Mouse (Mus musculus) right cerebral cortex, postnatal 25 days (tissue): ENCODE results near the gene Zfp74.

ENCODE experiments used
- DNase-seq: peaks from one replicate; pipeline ENCODE4 v3.0.0; 2022

Gene Zfp74

DNA sequence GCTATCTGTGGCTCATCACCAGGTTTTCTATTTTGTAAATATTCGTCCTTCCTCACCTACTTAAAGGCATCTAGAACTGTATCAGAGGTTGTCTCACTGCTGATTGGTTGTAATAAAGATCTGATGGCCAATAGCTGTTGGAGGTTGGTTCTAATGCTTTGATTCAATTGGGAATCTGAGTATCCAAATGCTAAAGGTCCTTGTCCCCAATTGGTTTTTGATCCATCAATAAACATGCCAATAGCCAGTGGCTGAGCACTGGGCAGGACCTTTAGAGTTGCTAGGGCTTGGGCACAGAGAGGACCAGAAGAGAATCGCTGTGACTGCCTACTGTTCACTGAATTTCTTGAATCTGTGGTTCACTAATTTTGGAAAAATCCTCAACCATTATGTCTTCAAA is 10.2 kb downstream of the Zfp74 start:
- DNase-seq: no peak

DNA sequence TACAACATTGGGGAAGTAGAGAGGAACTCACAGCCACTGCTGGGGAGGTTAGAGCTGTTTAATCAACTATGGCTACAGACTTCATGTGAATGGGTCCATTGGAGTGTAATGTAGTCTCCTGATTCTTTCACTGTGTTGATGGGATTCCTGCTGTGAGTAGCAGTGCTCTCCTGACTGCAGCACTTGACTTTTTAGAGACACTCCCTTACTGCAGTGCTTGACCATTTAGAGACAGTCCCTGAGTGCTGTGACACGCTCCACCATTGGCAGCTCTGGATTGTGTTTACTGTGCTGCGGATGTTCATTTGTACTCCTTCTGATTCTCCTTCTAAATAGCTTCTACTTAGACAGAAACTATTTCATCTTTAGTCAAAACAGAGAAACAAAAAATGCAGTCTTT is 11.1 kb downstream of the Zfp74 start:
- DNase-seq: no peak

DNA sequence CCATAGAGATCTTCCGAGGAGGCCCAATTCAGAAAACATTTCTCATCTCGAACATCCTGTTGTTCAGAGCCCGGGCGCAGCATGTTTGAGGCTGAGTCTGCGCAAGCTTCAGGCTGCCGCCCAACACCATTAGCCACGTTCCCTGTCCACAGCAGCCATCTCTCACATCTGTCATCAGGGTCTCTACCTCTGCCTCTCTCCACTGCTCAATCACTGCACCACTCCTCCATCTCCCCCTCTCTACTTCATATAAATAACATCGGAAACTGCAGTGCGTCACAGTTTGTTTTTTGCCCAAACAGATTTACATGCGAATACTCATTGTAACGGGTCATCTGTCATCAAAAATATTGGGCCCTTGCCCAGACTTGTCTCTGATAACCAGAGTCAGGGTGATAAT is 12.9 kb downstream of the Zfp74 start:
- DNase-seq: no peak

DNA sequence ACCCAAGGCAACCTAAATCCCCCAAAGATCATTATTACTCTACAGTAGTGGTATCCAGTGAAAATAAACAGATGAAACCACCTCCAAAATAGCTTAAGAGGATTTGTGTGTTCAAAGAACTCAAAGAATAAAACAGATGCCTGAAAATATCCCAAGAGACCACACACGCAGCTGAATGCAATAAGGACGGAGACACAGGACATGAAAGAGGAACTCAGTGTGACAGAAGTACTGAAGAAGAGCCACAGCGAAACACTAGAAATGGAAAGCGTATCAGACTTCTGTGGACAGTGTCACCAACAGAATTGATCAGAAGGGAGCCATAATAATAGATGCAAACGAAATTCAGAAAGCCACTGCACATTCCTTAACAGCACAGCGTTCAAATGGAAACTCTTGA is 15.0 kb downstream of the Zfp74 start:
- DNase-seq: no peak

DNA sequence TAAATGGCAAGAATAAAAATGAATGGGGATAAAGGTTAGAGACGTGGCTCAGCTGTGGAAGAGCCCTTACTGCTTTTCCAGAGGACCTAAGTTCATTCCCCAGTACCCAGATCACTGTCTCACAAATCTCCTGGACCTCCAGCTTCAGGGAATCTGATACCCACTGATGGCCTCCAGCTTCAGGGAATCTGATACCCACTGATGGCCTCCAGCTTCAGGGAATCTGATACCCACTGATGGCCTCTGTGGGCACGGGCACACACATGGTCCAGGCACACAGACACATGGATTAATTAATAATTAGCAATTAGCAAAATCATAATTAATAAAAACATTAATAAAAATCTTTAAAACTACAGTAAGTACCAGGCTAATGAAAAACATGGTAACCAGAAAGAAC is 31.1 kb downstream of the Zfp74 start:
- DNase-seq: no peak

DNA sequence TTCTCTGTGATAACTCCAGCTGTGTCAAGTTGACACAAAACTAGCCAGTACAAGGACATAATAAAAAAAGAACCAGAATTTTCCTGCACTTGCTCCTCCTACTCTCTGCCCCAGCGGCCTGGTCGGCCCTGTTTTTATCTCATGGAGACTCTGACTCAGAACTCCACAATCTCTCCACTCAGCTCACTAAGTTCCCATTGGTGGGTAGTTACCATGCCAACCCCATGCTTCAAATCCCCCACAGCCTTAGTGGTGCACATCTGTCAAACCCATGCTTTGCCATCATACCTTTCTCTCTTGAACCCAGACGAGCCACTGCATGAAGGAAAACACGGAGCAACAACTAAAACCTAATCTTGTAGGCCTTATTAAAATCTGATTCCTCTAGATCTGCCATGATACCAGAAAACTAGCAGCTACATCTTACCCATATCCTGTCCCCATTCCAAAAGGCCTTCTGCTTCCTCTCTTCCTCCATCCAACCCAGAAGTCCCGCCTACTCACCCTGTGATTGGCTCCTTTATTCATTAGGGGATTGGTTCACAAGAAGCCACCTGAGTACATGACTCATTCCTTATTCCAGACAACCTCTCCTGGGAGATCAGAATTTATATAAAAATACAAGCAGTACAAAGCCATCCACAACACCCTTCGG is 32.3 kb downstream of the Zfp74 start:
- DNase-seq: no peak

DNA sequence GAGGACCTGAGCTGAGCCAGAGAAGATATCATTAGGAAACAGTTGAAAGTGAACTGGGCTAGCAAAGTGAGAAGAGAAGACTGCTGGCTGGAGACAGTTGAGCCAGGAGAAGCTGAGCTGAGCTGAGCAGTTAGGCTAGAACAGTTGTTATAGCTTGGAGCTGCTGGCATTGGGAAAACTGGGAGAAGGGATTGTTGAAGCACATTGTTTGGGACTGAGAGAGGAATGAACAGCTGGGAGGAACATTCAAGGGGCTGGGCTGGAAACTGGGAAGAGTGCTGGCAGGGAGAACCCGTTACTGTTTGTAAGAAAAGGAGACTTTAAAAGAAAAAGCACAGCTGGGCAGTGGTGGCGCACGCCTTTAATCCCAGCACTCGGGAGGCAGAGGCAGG is 35.8 kb downstream of the Zfp74 start:
- DNase-seq: no peak

DNA sequence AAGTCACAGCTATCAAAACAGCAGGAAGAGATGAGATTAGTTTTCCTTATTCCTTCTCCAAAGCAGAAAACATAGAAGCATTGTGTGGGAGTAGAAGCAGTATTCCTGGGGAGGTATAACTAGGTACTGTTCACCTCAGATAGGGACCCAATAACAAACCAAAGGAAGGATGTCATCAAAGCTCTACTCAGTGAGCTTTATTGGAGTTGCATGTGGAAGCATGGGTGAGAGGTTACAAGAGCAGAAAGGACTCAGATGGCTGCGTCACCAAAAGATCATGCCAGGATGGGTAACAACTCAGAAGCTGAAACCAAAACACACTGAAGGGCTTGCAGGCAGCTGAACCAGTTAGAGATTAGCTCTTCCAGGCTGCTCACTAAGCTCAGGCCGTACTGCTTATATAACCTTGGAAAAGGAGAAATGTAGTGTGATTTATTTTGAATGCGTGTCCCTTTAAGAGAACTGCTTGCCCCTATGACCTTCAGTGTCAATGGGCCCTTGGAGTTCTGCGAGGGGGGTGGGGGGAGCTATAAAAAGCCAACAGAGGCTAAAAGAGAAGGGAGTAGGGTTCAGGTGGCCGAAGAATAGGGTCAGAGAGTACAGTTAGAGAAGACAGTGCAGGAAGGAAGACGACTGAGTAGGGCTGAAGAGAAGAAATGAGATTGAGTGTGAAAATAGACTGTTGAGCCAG is 36.4 kb downstream of the Zfp74 start:
- DNase-seq: no peak

DNA sequence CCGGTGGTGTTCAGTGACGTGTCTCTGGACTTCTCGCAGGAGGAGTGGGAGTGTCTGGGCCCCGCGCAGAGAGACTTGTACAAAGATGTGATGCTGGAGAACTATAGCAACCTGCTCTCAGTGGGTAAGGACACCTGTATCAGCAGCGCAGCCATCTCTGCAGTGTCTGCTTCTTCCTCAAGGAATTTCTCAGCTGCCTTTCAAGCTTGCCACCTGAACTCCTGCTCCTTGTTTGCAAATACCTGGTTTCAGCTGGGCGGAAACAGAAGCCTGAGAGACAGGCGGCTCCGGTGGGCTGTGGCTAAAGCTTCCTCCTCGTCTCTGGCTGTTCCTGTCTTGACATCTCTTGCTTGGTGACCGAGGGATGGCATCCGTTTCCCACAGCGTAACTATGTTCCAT is 41.7 kb downstream of the Zfp74 start:
- DNase-seq: no peak

DNA sequence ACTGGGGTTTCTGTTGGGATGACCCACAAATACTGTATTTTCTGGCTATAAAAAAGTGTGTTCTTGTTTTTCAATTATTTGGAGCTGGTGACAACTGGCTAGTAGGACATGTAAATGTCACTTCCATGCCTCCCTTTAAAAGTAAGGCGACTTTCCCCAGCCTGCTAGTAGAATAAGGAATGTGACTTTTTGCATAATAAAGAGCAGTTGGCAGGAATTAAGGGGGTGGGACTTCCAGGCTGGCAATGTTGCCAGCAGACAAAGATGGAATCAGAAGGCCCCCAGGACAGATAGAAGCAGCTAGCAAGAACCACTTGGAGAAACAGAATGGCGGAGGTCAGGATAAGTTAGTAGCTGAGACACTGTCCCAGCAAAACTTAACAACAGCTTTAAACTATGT is 43.6 kb downstream of the Zfp74 start:
- DNase-seq: no peak

DNA sequence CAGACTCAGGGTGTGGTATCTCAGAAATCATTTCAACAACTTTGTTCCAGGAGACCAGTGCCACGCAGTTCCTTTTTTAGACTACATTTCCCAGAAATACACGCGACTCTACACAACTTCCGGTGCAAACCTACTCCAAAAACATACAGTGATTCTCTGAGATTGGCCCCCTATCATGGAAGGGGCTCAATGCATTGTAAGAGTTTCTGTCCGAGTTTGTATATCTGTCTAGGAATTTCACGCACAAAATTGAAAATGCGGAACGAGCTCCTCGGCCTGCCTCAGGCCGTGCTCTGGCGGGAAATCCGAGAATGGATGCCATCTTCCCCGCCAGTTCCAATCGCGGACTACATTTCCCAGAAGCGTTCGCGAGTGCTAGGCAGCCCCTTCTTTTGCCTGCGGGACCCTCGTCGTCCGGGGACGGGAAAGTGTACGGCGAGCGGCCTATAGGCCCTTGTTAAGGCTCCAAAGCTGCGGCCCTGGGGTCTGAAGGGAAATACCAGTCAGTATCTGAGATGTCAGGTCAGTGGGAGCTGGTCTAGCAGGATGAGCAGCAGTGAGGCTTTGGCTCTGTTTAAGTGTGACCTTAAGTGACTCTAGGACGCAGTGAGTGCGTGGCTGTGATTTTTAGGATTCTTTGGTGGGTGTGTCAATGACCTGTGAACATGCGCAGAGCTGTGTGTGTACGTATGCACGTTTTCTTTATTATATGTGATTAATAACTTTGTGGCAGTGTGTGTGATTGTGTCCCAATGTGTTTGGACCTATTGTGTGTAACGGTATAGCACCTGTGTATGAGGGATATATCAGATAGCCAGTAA is 45.5 kb downstream of the Zfp74 start, which contains the start of gene Zfp383:
Gene Zfp383, plus strand, starts transcription at position 94 of the 821 bp plus-strand sequence.
- DNase-seq: peak; percentile 87

DNA sequence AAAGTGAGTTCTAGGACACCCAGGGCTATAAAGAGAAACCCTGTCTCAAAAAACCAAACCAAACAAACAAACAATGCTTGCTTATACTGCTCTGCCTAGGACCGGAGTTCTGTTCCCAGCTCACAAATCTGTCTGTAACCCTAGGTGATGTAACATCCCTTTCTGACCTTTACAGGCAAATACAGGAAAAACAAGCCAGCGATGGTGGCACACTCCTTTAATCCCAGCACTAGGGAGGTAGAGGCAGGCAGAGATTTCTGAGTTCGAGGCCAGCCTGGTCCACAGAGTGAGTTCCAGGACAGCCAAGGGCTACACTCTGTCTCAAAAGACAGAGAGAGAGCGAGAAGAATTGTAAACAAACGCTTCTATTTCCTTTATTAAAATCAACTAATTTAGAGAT is 46.7 kb downstream of the Zfp74 start:
- no peak for DNase-seq

DNA sequence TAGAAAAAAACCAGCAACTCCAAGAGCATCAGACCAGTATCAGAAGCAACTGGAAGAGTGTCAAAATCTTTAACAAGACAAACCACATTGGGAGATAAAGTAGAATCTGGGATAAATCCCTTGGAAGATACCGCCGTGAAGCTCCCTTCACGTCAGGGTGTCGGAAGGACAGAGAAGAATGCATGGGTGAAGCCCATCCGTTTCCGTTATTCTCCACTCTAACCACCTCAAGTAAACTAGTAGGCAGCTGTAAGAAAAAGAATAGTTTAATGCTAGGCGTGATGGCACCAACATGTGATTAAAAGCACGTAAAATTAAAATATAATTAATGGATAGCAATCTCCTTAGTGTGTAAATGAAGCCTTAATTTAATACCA is 47.2 kb downstream of the Zfp74 start:
- no peak for DNase-seq

DNA sequence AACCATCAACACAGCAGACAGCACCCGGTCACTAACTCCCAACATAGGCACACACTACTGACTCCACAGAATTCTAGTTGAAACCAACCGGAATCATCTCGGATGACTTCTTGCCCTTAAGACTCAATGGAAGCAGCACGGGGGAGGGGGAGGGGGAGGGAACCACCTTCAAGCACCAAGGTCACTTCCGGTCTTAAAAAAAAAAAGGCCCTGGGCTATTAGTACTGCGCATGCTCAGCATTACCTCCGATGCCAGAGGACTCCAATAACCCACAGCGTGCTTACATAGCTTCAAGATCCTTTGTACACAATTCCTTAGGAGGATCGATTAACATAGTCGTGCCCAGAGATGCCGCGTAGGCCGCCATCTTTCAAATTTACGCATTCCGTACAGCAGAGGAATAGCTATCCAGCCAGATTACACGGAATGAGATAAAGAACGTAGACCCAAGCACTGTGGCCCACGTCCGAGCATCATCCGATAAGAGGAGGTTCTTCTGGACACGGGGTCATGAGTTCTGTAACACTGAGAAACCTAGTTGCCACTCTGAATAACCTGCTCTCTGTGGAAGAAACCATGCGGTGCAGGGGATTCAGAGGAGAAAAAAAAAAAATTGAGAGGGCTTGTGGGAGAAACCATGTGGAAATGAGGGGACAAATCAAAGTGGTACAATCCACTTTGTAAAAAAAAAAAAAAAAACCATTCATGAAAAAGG is 47.8 kb downstream of the Zfp74 start, which contains the start of gene Zfp27:
Gene Zfp27, minus strand, starts transcription at position 607 of the 716 bp plus-strand sequence.
- DNase-seq: peak; percentile 70

DNA sequence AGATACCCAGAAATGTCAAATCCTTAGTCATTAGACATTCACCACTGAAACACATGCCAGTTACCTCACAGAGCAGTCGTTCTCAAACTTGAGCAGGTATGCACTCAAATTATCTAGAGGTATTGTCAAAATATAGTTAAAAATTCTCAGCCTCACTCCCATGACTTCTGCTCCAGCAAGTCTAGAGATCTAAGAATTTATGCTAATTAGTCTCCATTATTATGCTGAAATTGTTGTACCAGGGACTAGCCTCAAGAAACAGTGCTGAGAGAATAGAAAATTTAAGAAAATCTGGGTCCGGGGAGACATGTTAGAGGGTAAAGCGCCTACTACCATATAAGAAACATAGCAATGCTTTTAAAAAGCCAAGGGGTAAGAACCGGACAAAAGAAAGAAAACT is 49.8 kb downstream of the Zfp74 start:
- no peak for DNase-seq

DNA sequence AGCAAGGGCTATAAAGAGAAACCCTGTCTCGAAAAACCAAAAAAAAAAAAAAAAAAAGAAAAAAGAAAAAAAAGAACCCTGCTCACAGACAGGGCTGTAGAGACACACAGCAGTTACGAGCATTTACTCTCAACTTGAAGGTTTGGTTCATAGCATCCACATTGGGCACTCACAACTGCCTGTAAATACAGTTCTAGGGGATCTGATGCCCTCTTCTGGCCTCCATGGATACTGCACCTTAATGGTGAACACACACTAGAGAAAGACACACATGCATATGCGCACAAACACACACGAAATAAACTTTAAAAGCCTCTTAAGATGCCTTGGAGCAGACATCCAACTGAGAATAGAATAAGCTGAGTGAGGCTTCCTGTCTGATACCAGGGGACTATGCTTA is 55.5 kb downstream of the Zfp74 start:
- no peak for DNase-seq

DNA sequence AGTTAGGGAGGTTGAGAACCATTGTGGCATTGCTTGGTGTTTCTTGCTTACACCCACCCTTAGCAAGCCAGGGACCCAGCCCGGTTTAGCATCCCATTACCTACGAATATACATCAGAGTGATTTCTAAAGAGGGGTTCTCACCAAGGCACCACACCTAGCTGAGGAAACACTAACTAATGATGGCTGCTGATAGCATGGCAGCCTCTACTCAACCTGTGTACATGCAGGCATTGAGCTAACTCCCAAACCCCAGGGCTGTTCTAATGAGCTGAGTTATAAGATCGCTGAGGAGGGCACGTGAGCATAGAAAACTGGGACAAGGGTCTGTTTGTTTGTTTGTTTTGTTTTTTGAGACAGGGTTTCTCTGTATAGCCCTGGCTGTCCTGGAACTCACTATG is 61.1 kb downstream of the Zfp74 start:
- DNase-seq: no peak

DNA sequence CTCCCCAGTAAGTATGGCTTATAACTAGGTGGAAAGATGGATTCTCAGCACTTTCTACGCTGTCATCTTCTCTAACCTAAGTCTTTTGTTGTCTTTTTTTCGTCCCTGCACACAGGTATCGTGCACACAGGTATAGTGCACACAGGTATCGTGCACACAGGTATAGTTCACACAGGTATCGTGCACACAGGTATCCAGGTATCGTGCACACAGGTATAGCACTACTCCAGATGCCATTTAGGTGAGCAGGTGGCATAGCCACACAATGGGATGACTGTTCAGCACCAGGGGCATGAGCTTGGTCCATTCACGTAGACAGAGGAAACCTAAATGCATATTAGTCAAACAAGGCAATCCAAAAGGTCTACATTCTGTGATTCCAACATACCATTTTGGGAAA is 63.4 kb downstream of the Zfp74 start:
- DNase-seq: no peak

DNA sequence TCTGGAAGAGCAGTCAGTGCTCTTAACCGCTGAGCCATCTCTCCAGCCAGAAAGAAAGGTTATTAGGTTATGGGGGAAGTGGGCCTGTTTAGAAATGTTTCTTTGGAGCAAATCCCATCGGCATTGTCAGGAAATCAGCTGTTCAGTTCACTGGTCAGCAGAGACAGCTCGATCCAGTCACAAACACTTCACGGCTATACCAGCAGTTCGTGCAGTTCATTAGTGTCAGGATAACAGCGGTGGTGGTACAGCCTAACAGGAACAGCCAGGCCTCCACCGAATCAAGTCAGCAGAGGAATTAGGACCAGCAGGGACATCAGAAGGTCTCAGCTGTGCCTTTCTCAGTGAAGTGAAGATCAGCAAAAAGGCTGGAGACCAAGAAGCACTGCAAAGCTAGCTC is 73.0 kb downstream of the Zfp74 start:
- no peak for DNase-seq
